Mouse (Mus musculus) stomach, embryonic 14.5 days (tissue): ENCODE data around the gene Rtn3. TPM values are rescaled to one million over a fixed set of nuclear protein-coding genes. Genes with fewer than 3 reads are reported as not detected.
A peak's percentile ranks its signal among the peaks of the same experiment; 100 is the strongest.

Source experiments
- ATAC-seq: fragments of 200-750 bp; cut with Nextera tagmentation; 2 replicates; pipeline ENCODE4 v1.8.0; 2017; ENCODE audit warnings: low read depth, moderate TSS enrichment; ENCODE audit not compliant: insufficient number of reproducible peaks, insufficient read depth, low FRiP score
- H3K27ac ChIP-seq: fragments of 300-500 bp; sonication (generic); 2 replicates; pipeline ENCODE4 v1.5.1; 2014; ENCODE audit warnings: mild to moderate bottlenecking, low read length, moderate library complexity, mixed read lengths
- H3K27me3 ChIP-seq: fragments of 300-500 bp; sonication (generic); 2 replicates; pipeline ENCODE4 v1.6.1; 2014; ENCODE audit warnings: low read length, control low read depth, mixed read lengths; ENCODE audit not compliant: control insufficient read depth, insufficient read depth
- H3K36me3 ChIP-seq: fragments of 300-500 bp; sonication (generic); 2 replicates; pipeline ENCODE4 v1.6.1; 2014; ENCODE audit warnings: mild to moderate bottlenecking, control low read depth, low read length, moderate library complexity, mixed read lengths; ENCODE audit not compliant: control insufficient read depth, insufficient read depth
- H3K4me1 ChIP-seq: fragments of 300-500 bp; sonication (generic); 2 replicates; pipeline ENCODE4 v1.6.1; 2014; ENCODE audit warnings: low read length, control low read depth, mixed read lengths; ENCODE audit not compliant: control insufficient read depth, insufficient read depth
- H3K4me2 ChIP-seq: fragments of 300-500 bp; sonication (generic); replicated peaks from 2 replicates; pipeline ENCODE4 v1.6.1; 2014; ENCODE audit warnings: low read depth, low read length, control low read depth
- H3K4me3 ChIP-seq: fragments of 300-500 bp; sonication (generic); 2 replicates; pipeline ENCODE4 v1.5.1; 2014; ENCODE audit warnings: low read depth, low read length, control low read depth
- H3K9ac ChIP-seq: fragments of 300-500 bp; sonication (generic); replicated peaks from 2 replicates; pipeline ENCODE4 v1.6.1; 2014; ENCODE audit warnings: low read depth, mild to moderate bottlenecking, control low read depth, low read length, moderate library complexity, mixed read lengths
- H3K9me3 ChIP-seq: fragments of 300-500 bp; sonication (generic); 2 replicates; pipeline ENCODE4 v1.6.1; 2016; ENCODE audit warnings: low read depth, low read length, control low read depth; ENCODE audit not compliant: control insufficient read depth
- WGBS: fragments of 180-500 bp; shearing (Covaris S2); extraction: QIAGEN DNeasy Blood & Tissue Kit; methylation state at CpG from one replicate; pipeline ENCODE4 v1.1.7; 2014; 5-methylcytosine and 5-hydroxymethylcytosine counted together
- polyA plus RNA-seq: library from polyadenylated mRNA; unstranded; fragments of >200 nt; fragmentation: Nextera tagmentation; extraction: Ambion mirVana; gene quantifications from 2 replicates; pipeline ENCODE4 v1.2.1, GENCODE M21; 2014

Gene Rtn3
- polyA plus RNA-seq, 1 experiment from 2014 or later, result 126 TPM

DNA sequence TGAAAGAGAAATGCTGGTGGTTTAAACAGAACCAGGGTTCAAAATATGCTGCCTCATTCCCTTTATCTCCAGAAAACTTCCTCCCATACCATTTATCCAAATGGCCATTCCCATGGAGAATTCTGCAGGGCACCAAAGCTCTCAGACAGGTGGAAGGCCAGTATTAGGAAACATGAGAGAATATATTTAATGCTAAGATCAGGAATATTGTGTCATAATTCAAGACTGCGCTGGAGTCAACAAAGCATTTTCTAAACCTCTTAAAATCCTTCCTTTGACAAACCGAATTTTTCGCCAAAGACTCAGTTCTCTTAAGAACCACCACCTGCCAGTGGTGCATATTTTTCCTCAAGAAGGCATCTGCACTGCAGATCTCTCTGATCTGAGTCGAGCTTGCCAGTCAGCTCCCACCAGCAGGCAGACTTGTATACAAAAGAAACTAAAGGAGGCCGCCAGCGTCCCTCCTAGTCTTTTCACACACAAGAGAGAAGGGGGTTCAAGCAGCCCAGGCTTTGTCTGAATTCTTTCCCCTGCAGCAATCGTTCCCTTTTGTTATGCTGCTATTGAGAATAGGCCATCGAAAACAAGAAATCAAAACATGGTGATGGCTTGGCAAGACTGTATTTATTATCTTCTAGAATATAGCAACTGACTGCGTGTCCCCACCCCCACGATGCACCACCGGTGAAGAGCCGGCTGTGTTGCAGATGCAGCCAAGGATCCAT is 1.4 kb downstream of the Rtn3 start:
- no peaks in the 10 kb centered on the region for H3K9me3 ChIP-seq
- peak overlapping the region; percentile 97; the same call in 1 of the 2 replicates for H3K27ac ChIP-seq
- H3K27me3 ChIP-seq, result no peaks in the 10 kb centered on the region
- H3K4me1 ChIP-seq, result peaks cover 8% of the 10 kb centered on the region; the same call in 1 of the 2 replicates
- H3K4me2 ChIP-seq, result peak overlapping the region; percentile 72
- 6% methylated on average over 12 of the region's 12 CpGs for WGBS
- no peak for ATAC-seq
- H3K4me3 ChIP-seq, result peak overlapping the region; percentile 90
- peak overlapping the region; percentile 86 for H3K9ac ChIP-seq
- H3K36me3 ChIP-seq, result no peaks in the 10 kb centered on the region

DNA sequence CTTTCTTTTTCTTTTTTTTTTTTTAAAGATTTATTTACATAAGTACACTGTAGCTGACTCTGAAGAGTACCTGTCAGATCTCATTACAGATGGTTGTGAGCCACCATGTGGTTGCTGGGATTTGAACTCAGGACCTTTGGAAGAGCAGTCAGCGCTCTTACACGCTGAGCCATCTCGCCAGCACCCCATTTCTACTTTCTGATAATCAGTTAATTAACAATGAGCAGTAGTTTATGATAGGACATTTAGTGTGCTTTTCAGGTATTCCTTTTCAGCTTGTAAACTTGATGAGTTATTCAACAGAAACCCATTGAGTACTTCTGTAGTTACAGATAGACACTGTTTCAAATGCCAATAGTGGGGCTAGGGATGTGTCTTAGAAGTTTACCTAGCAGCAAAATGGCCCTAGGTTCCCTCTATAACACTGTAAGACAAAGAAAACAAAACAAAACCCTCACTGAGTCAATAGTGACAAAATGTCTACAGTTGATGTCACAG is 3.3 kb downstream of the Rtn3 start:
- no peaks in the 10 kb centered on the region for H3K36me3 ChIP-seq
- no peak overlapping the region for H3K4me3 ChIP-seq
- no peaks in the 10 kb centered on the region for H3K9me3 ChIP-seq
- H3K27me3 ChIP-seq, result no peaks in the 10 kb centered on the region
- WGBS, result 96% methylated on average over 3 of the region's 3 CpGs
- ATAC-seq, result no peak
- H3K9ac ChIP-seq, result no peak overlapping the region
- no peak overlapping the region for H3K27ac ChIP-seq
- peaks cover 8% of the 10 kb centered on the region; the same call in 1 of the 2 replicates for H3K4me1 ChIP-seq
- H3K4me2 ChIP-seq, result no peak overlapping the region

DNA sequence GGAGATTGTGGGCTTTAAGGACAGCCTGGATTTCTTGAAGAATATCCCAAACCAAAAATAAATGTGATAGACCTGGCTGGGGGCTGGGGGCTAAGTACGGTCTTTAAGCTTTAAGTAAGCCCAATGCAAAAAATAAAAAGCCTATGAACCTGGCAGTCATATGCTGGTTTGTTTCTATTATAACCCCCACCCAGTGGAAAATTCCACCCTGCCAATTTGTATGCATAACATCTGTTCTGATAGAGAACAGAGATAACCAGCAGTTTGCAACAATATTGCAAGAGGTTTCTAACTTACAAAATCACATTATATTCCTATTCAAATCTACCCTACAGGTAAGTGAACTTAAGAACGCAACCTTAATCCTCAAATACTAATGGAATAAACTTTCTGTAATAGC is 12.4 kb downstream of the Rtn3 start:
- 73% methylated on average over 2 of the region's 2 CpGs for WGBS
- Histone ChIP-seq H3K9me3 (no peaks in the 10 kb centered on the region), H3K4me2 (no peak overlapping the region), H3K4me1 (no peaks in the 10 kb centered on the region), H3K27me3 (no peaks in the 10 kb centered on the region), H3K9ac (no peak overlapping the region), H3K36me3 (no peaks in the 10 kb centered on the region), H3K4me3 (no peak overlapping the region), H3K27ac (no peak overlapping the region)
- ATAC-seq, result no peak

DNA sequence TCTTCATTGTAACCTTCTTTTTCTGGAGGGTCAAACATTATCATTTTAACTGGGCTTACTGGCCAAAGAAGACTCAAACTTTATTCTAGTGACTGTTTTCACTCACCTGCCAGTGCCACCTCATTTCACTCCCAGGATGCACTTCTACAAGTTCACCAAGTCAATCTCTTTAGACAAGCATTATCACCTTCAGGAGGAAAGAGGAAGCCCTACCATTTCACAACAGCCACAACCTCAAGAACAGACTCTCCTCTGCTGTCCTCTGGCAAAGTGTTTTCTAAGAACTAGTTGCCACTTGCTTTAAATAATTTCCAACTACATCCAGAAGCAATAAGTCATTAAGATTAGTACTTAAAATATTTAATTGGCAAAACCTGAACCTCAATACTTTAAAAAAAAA is 15.2 kb downstream of the Rtn3 start:
- no peak overlapping the region for H3K4me2 ChIP-seq
- no peak for ATAC-seq
- H3K9ac ChIP-seq, result no peak overlapping the region
- no peaks in the 10 kb centered on the region for H3K27me3 ChIP-seq
- H3K4me3 ChIP-seq, result no peak overlapping the region
- H3K9me3 ChIP-seq, result no peaks in the 10 kb centered on the region
- no peaks in the 10 kb centered on the region for H3K36me3 ChIP-seq
- no peak overlapping the region for H3K27ac ChIP-seq
- no peaks in the 10 kb centered on the region for H3K4me1 ChIP-seq

DNA sequence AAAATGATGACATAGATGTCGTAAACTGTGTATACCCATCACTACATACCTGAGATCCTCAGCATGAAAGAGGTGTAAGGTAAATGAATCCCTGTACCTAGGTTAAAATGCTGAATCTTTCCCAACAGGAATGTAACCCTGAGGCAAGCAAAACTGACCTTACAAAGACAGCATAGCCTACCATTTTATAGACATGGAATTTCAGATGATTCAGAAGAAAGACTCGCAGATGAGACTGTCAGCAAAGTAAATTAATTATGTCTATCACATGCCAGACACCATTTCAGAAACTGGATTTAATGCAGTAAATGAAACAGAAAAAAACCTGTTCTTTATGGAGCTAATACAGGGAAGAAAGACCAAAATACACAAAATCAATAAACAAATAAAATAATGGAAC is 23.7 kb downstream of the Rtn3 start:
- WGBS, result 84% methylated on average over 2 of the region's 2 CpGs
- H3K9me3 ChIP-seq, result no peaks in the 10 kb centered on the region
- H3K4me2 ChIP-seq, result no peak overlapping the region
- no peak overlapping the region for H3K4me3 ChIP-seq
- H3K9ac ChIP-seq, result no peak overlapping the region
- no peak for ATAC-seq
- 0 out of 2 replicates have a peak, but pooled peaks cover 4% of the 10 kb centered on the region for H3K36me3 ChIP-seq
- no peaks in the 10 kb centered on the region for H3K27me3 ChIP-seq
- H3K27ac ChIP-seq, result no peak overlapping the region
- H3K4me1 ChIP-seq, result no peaks in the 10 kb centered on the region

DNA sequence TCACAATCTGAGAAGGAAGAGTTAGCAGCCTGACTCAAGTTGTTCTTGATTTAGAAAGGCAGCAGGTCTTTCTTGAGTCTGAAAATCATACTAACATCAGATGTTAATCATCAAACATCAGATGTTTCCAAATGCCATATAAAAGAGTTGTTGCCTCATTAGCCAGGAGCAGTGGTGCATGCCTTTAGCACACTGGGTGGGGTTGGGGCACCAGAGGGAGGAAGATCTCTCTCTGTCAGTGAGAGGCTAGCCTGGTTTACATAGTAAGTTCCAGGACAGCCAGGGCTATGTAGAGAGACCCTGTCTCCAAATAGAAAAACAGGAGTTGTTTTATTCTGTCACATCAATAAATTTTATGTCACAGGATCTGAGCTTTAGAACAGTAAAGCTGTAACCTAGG is 24.2 kb downstream of the Rtn3 start:
- no peak overlapping the region for H3K4me3 ChIP-seq
- H3K9me3 ChIP-seq, result no peaks in the 10 kb centered on the region
- H3K4me1 ChIP-seq, result no peaks in the 10 kb centered on the region
- no peak overlapping the region for H3K27ac ChIP-seq
- H3K27me3 ChIP-seq, result no peaks in the 10 kb centered on the region
- no peak overlapping the region for H3K9ac ChIP-seq
- H3K36me3 ChIP-seq, result 0 out of 2 replicates have a peak, but pooled peaks cover 4% of the 10 kb centered on the region
- no peak for ATAC-seq
- no peak overlapping the region for H3K4me2 ChIP-seq

DNA sequence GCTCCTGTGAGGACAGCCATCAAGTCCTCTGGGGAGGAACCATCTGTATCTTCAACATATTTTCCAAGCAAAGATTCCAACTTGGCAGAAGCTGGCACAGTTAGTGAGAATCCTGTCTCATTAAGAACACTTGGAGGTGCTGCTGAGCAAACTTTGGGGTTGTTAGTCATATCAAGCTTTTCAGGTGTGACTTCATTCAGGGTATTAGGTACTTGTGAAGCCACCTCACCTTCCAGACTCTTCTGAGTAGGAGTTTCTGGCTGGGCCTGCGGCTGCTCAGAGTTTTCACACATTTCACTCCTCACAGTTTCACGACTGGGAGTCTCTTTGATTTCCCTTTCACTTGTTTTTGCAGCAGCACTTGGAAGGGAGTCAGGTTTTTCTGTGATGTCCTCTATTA is 26.3 kb downstream of the Rtn3 start:
- ATAC-seq, result no peak
- H3K4me1 ChIP-seq, result no peaks in the 10 kb centered on the region
- no peak overlapping the region for H3K4me2 ChIP-seq
- no peaks in the 10 kb centered on the region for H3K9me3 ChIP-seq
- no peak overlapping the region for H3K9ac ChIP-seq
- no peak overlapping the region for H3K27ac ChIP-seq
- no peak overlapping the region for H3K4me3 ChIP-seq
- 0 out of 2 replicates have a peak, but pooled peaks cover 4% of the 10 kb centered on the region for H3K36me3 ChIP-seq
- H3K27me3 ChIP-seq, result no peaks in the 10 kb centered on the region
- 54% methylated on average over 2 of the region's 2 CpGs for WGBS

DNA sequence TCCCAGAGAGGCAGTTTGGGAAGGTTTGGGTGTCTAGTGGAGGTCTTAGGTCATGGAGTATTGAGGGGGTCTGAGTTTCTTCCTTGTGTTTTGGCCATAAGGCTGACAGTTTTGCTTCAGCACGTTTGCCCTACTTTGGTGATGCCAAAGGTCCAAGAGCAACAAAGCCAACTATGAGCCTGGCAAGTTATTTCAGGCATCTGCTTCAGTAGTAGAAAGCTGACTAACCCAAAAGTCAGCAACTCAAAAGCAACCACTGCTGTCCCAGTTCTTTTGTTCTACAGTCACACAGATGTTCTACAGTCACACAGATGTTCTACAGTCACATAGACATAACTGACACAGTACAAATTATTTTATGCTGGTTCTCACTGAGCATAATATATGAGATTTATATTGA is 37.5 kb downstream of the Rtn3 start:
- Histone ChIP-seq H3K9me3 (no peaks in the 10 kb centered on the region), H3K9ac (no peak overlapping the region), H3K4me3 (no peak overlapping the region), H3K4me2 (no peak overlapping the region), H3K36me3 (no peaks in the 10 kb centered on the region; the same call in 1 of the 2 replicates), H3K27me3 (no peaks in the 10 kb centered on the region), H3K4me1 (peaks cover 5% of the 10 kb centered on the region; the same call in 1 of the 2 replicates), H3K27ac (no peak overlapping the region)
- 70% methylated on average over 1 of the region's 1 CpGs for WGBS
- no peak for ATAC-seq

DNA sequence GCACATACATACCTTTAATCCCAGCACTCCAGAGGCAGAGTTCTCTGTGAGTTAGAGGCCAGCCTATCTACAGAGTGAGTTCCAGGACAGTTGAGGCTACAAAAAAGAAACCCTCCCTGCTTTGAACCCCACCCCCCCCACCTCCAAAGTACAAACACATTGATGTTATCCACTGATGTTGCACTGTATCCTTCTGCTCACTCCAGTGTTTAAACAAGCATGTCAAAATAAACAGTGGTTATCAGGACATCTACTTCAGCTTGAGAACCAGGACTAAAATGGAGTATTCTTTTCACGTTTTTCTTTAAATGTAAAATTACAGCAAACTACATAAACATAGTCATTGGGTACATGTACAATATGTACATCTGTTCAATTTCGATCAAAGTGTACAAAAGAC is 38.0 kb downstream of the Rtn3 start:
- H3K9me3 ChIP-seq, result no peaks in the 10 kb centered on the region
- H3K36me3 ChIP-seq, result no peaks in the 10 kb centered on the region; the same call in 1 of the 2 replicates
- 83% methylated on average over 2 of the region's 2 CpGs for WGBS
- H3K27me3 ChIP-seq, result no peaks in the 10 kb centered on the region
- no peak overlapping the region for H3K9ac ChIP-seq
- no peak overlapping the region for H3K4me3 ChIP-seq
- ATAC-seq, result no peak
- peaks cover 5% of the 10 kb centered on the region; the same call in 1 of the 2 replicates for H3K4me1 ChIP-seq
- no peak overlapping the region for H3K4me2 ChIP-seq
- H3K27ac ChIP-seq, result no peak overlapping the region
